Comparison of ENCODE assay signal across 10 mouse cellular contexts in the genomic region with DNA sequence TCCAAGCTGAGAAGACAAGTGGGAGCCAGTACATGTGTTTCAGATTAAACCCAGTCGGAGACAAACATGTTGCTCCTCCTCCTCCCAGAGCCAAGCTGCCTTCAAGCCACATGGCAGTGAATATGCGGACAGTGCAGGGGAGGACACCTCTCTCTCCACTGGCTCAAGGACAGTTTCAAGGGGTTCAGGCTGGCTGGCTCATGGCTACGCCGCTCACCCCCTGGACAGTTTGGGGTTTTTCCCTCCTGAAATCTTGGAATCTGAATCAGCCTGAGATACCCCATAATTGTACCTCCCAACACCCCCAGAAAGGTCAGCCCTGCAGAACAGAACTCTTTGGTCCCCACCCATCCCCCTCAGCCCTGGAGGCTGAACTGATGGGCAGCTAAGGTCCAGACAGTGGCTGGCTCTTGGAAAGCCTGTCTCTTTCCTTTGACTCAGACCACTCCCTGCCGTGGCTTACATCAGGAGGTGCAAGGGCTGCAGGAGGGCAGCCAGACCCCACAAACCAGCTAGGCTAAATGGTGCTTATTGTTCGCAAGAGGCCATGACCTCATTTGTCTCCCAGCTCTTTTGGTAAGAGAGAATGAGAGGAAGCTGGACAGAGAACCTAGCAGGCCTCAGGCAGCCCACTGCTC. TPM values are rescaled to one million over a fixed set of nuclear protein-coding genes. Genes with fewer than 3 reads are reported as not detected.
DNase-seq lines count a peak whose midpoint lies in the region; ATAC-seq and TF ChIP-seq lines count a peak whose summit lies in the region.
"Had no signal": no experiment of that assay in that cellular context is flagged by ENCODE, and none has a peak within 500 bp of the region (broad histone marks: within the 10 kb centered on the region; RNA-seq: fewer than 3 reads in every experiment).

No protein-coding gene starts in this region.

- H3K9ac ChIP-seq in kidney, embryonic 14.5 days (ENCODE audit: low read depth, low read length), result peak overlapping the region; percentile 62
- no peak overlapping the region for H3K9ac ChIP-seq in hindbrain, embryonic 11.5 days (ENCODE audit: low read depth, low read length)

- WGBS in kidney, embryonic 14.5 days, result 36% methylated on average over 6 of the region's 6 CpGs
- 36% methylated on average over 6 of the region's 6 CpGs for WGBS in hindbrain, embryonic 11.5 days
- WGBS in kidney, adult 2 months, result 75% methylated on average over 6 of the region's 6 CpGs
- 91% methylated on average over 6 of the region's 6 CpGs for WGBS in thymus, adult 2 months

- ATAC-seq in kidney, embryonic 14.5 days (ENCODE audit: low FRiP score, low TSS enrichment), result peak; percentile 66
- no peak for ATAC-seq in hindbrain, embryonic 11.5 days (ENCODE audit: low FRiP score)

- peak overlapping the region; percentile 42 for H3K4me3 ChIP-seq in kidney, embryonic 14.5 days (ENCODE audit: low read length)
- peak overlapping the region; percentile 21; the same call in 1 of the 2 replicates for H3K4me3 ChIP-seq in hindbrain, embryonic 11.5 days (ENCODE audit: low read depth, low read length)
- H3K4me3 ChIP-seq in kidney, adult 2 months (ENCODE audit: insufficient read depth, low read depth, low read length), result no peak overlapping the region
- no peak overlapping the region for H3K4me3 ChIP-seq in thymus, adult 2 months (ENCODE audit: control insufficient read depth, insufficient read depth, low read length)
- H3K4me3 ChIP-seq: layer of hippocampus, adult 2 months had no signal

- peak overlapping the region; percentile 64 for H3K4me2 ChIP-seq in kidney, embryonic 14.5 days (replicated peaks; ENCODE audit: low read depth, low read length)
- peak overlapping the region; percentile 6; the same call in 1 of the 2 replicates for H3K4me2 ChIP-seq in hindbrain, embryonic 11.5 days (replicated peaks; ENCODE audit: low read depth, low read length)

- no peak for DNase-seq in kidney, postnatal 25 days
- peak; percentile 54 for DNase-seq in embryo, embryonic 9.5 days (ENCODE audit: extremely low spot score)
- DNase-seq in hindbrain, embryonic 11.5 days (ENCODE audit: low spot score), result peak; percentile 24
- peak; percentile 52 for DNase-seq in neural tube, embryonic 10.5 days (ENCODE audit: extremely low spot score, low spot score)
- no peak for DNase-seq in cerebellum, adult 9-11 months
- DNase-seq in kidney, adult 2 months, result no peak
- DNase-seq in thymus, adult 2 months, result no peak

- H3K4me1 ChIP-seq in kidney, embryonic 14.5 days (ENCODE audit: control insufficient read depth, insufficient read depth, low read length), result peaks cover 22% of the 10 kb centered on the region
- peaks cover 3% of the 10 kb centered on the region; the same call in 1 of the 2 replicates for H3K4me1 ChIP-seq in hindbrain, embryonic 11.5 days (replicated peaks; ENCODE audit: control insufficient read depth, insufficient read depth, low read length)
- no peaks in the 10 kb centered on the region for H3K4me1 ChIP-seq in kidney, adult 2 months (ENCODE audit: control insufficient read depth, insufficient read depth, low read length)
- peaks cover 4% of the 10 kb centered on the region for H3K4me1 ChIP-seq in thymus, adult 2 months (replicated peaks; ENCODE audit: control insufficient read depth, insufficient read depth, low read length)

- H3K27me3 ChIP-seq in kidney, embryonic 14.5 days (ENCODE audit: control insufficient read depth, insufficient read depth, low read length), result no peaks in the 10 kb centered on the region
- no peaks in the 10 kb centered on the region for H3K27me3 ChIP-seq in hindbrain, embryonic 11.5 days (ENCODE audit: control insufficient read depth, insufficient read depth, low read length)
- H3K27me3 ChIP-seq in kidney, adult 2 months (replicated peaks; ENCODE audit: control insufficient read depth, insufficient read depth, low read length), result no peaks in the 10 kb centered on the region
- no peaks in the 10 kb centered on the region for H3K27me3 ChIP-seq in thymus, adult 2 months (ENCODE audit: control insufficient read depth, insufficient read depth, low read length)

- TF ChIP-seq POLR2A in kidney, adult 2 months (IDR thresholded peaks at IDR 0.05; ENCODE audit: low read depth, low read length), result no peak
- no peak for TF ChIP-seq POLR2A in thymus, adult 2 months (IDR thresholded peaks at IDR 0.05; ENCODE audit: control insufficient read depth, extremely low read depth, insufficient read depth, low read length, poor library complexity)

- H3K9me3 ChIP-seq in kidney, embryonic 14.5 days (ENCODE audit: control insufficient read depth, low read length), result no peaks in the 10 kb centered on the region
- H3K9me3 ChIP-seq in hindbrain, embryonic 11.5 days (ENCODE audit: control insufficient read depth, low read length), result no peaks in the 10 kb centered on the region
- H3K9me3 ChIP-seq: G1E had no signal

- H3K27ac ChIP-seq in kidney, embryonic 14.5 days (ENCODE audit: low read depth, low read length), result peak overlapping the region; percentile 37; the same call in 1 of the 2 replicates
- H3K27ac ChIP-seq in hindbrain, embryonic 11.5 days (ENCODE audit: low read depth, low read length), result no peak overlapping the region
- no peak overlapping the region for H3K27ac ChIP-seq in kidney, adult 2 months (ENCODE audit: insufficient read depth, low read depth, low read length)
- no peak overlapping the region for H3K27ac ChIP-seq in thymus, adult 2 months (ENCODE audit: control insufficient read depth, insufficient read depth, low read length)
- H3K27ac ChIP-seq: layer of hippocampus, adult 2 months had no signal

- no peaks in the 10 kb centered on the region for H3K36me3 ChIP-seq in kidney, embryonic 14.5 days (ENCODE audit: control insufficient read depth, insufficient read depth, low read length)
- H3K36me3 ChIP-seq in hindbrain, embryonic 11.5 days (ENCODE audit: control insufficient read depth, insufficient read depth, low read length), result no peaks in the 10 kb centered on the region
- H3K36me3 ChIP-seq in kidney, adult 2 months (ENCODE audit: control insufficient read depth, insufficient read depth, low read length), result no peaks in the 10 kb centered on the region
- no peaks in the 10 kb centered on the region for H3K36me3 ChIP-seq in thymus, adult 2 months (ENCODE audit: control insufficient read depth, insufficient read depth, low read length)
- H3K36me3 ChIP-seq: G1E had no signal

- TF ChIP-seq CTCF in kidney, adult 2 months (conservative IDR thresholded peaks at IDR 0.05; ENCODE audit: insufficient read depth, insufficient read length, low read depth, low read length), result no peak
- no peak for TF ChIP-seq CTCF in thymus, adult 2 months (IDR thresholded peaks at IDR 0.05; ENCODE audit: borderline replicate concordance, control insufficient read depth, extremely low read depth, insufficient read depth, low read length, poor library complexity)

RNA-seq across cellular contexts. Expression of a gene that starts 1.0 kb away (rescaled TPM):
- polyA plus RNA-seq in kidney, embryonic 14.5 days (2014; fragmentation: Nextera tagmentation; extraction: Ambion mirVana), result 118 and 120 TPM in 2 replicates
- 90.5 and 91.3 TPM in 2 replicates for polyA plus RNA-seq in hindbrain, embryonic 11.5 days (2014; fragmentation: Nextera tagmentation; extraction: Ambion mirVana)
- 17.2 and 29.9 TPM in 2 replicates for polyA plus RNA-seq in kidney, adult 2 months (2012; rRNA removed)
- 43.4 and 46.7 TPM in 2 replicates for polyA plus RNA-seq in thymus, adult 2 months (2012; rRNA removed)
- polyA plus RNA-seq: G1E had no signal

RNA-seq across cellular contexts. Expression of a gene that starts 17.9 kb away (rescaled TPM):
- 3.9 and 8.4 TPM in 2 replicates for polyA plus RNA-seq in kidney, embryonic 14.5 days (2014; fragmentation: Nextera tagmentation; extraction: Ambion mirVana)
- 0.36 TPM in 1 of 2 replicates, not detected in the other for polyA plus RNA-seq in hindbrain, embryonic 11.5 days (2014; fragmentation: Nextera tagmentation; extraction: Ambion mirVana)
- polyA plus RNA-seq in kidney, adult 2 months (2012; rRNA removed), result 126 and 141 TPM in 2 replicates
- polyA plus RNA-seq in thymus, adult 2 months (2012; rRNA removed), result 1.4 and 3.1 TPM in 2 replicates

RNA-seq across cellular contexts. Expression of a gene that starts 33.0 kb away (rescaled TPM):
- polyA plus RNA-seq in kidney, embryonic 14.5 days (2014; fragmentation: Nextera tagmentation; extraction: Ambion mirVana), result 2.8 and 4.8 TPM in 2 replicates
- 3.1 and 4.1 TPM in 2 replicates for polyA plus RNA-seq in hindbrain, embryonic 11.5 days (2014; fragmentation: Nextera tagmentation; extraction: Ambion mirVana)
- polyA plus RNA-seq in kidney, adult 2 months (2012; rRNA removed), result 17.7 and 21.0 TPM in 2 replicates
- polyA plus RNA-seq in thymus, adult 2 months (2012; rRNA removed), result 52.1 and 53.7 TPM in 2 replicates

RNA-seq across cellular contexts. Expression of a gene that starts 40.0 kb away (rescaled TPM):
- 20.7 and 21.0 TPM in 2 replicates for polyA plus RNA-seq in kidney, embryonic 14.5 days (2014; fragmentation: Nextera tagmentation; extraction: Ambion mirVana)
- polyA plus RNA-seq in hindbrain, embryonic 11.5 days (2014; fragmentation: Nextera tagmentation; extraction: Ambion mirVana), result 9.1 and 9.9 TPM in 2 replicates
- polyA plus RNA-seq in kidney, adult 2 months (2012; rRNA removed), result 14.2 and 14.6 TPM in 2 replicates
- polyA plus RNA-seq in thymus, adult 2 months (2012; rRNA removed), result 13.0 and 14.4 TPM in 2 replicates
- polyA plus RNA-seq: G1E had no signal

Comparison
In these comparisons a context has a peak if more than half of its experiments do, and no peak if none do; other contexts are left out.
1. H3K4me3 ChIP-seq: peak in kidney, embryonic 14.5 days (single experiment) and hindbrain, embryonic 11.5 days (single experiment); none in kidney, adult 2 months (single experiment) and thymus, adult 2 months (single experiment).
2. RNA of a gene that starts 17.9 kb away (polyA plus RNA-seq): 126 to 141 TPM in kidney, adult 2 months; 3.9 to 8.4 TPM in kidney, embryonic 14.5 days, 1.4 to 3.1 TPM in thymus, adult 2 months and 0.36 TPM in hindbrain, embryonic 11.5 days; every median in the first group is over 10 times any median in the second.
3. DNase-seq: peak in embryo, embryonic 9.5 days (single experiment), hindbrain, embryonic 11.5 days (single experiment) and neural tube, embryonic 10.5 days (single experiment); none in kidney, postnatal 25 days (0 of 2), cerebellum, adult 9-11 months (single experiment), kidney, adult 2 months (single experiment) and thymus, adult 2 months (single experiment).